Mouse (Mus musculus): ENCODE data around the gene Calm1. TPM values are rescaled to one million over a fixed set of nuclear protein-coding genes. Genes with fewer than 3 reads are reported as not detected.
"Not testable (repeated sequence)": the region's sequence is repeated elsewhere in the genome, so short reads cannot be mapped to it uniquely, and the experiment has no call there.

Gene Calm1
- total RNA-seq, 2 experiments from 2014 or later: 484 to 513 TPM

DNA sequence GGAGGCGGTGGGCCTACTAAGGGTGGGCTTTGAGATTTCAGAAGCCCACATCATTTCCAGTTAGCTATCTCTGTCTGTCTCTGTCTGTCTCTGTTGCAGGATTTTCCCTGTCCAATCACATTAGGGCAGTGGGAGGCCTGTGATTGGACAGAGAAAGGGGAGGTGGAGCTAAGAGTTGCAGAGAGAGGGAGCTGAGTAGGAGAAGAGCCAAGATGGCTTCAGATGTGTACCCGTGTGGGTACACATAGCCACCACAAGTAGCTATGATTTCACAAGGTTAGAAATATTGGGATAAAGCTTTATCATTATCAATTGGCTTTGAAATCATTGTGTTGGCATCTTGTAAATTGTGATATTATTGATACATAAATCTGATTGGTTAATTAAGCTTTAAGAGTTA, 17.9 kb downstream of the Calm1 start:
- intact Hi-C loops (cut with DNase I); DNase-seq: not testable (repeated sequence)

DNA sequence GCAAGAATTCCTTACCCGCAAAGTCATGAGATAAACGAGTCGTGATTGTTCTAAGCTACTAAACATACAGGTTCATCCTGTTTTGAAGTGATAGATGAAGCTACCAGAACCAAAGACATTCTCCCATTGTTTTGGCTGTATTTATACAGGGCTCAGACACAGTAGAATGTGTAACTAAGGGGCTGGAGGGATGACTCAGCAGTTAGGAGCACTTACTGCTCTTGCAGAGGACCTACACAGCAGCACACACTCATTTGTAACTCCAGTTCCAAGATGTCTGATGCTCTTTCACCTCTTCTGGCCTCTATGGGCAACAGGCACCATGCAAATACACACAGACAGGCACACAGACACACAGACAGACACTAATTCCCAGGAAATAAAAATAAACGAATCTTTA, 20.8 kb downstream of the Calm1 start:
- no peak for DNase-seq
- intact Hi-C loops (cut with DNase I): no loop called here

DNA sequence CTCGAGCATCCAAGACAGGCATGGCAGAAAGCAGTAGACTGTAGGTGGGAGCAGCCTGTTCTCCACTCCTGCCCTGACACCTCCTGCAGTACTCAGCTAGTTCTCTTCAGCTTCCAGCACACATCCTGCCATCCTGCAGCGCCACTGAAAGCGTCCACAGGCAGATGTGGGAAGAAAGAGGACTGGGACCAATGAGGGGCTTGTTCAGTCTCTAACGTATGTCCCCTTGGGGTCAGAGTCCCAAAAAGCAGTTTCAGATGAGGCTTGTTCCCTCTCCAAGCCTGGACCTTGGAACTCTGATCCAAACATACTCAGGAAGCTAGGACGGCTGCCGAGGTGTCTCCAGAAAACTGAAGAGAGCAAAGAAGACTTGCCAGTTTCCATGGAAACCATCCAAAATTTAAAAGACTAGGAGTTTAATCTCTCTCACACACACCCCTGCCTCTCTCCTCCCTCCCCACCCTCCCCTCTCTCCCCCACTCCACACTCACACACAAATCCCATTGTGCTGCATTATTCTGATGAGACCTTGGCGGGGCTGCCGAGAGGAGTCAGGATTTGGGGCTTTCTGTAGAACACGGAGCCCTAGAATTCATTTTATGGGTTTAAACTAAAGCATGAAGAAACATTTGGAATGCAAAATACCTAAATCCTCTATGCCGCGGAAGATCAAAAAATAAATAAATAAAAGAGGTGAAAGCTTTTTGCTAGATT, 22.5 kb downstream of the Calm1 start:
- intact Hi-C loops (cut with DNase I): no loop called here
- DNase-seq: no peak

DNA sequence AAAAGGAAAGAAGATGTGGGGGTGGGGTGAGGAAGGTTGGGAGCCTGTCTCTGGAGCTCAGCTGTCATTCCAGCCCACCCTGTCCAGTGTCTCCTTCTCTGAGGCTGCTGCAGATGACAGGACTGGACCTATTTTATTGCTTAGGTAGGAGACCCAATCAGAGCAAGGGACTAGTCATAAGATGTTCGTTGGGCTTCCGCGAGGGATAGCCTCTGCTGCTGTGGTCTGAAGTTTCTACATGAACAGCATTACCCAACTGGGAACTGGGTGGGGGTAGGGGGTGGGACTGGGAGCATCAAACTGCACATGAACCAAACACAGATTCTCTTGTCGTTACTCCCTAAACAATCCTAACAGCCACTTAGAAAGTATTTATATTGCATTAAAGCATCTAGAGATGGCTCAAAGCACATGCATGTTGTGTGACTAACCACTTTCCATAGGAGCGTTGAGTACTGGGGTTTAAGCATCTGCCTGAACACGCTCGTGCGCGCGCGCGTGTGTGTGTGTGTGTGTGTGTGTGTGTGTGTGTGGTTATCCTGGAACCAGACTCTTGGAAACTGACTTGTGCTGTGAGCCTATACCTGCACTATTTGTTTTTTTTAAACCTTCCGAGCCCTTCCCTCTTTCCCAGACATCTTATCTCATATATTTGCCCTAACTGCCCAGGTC, 23.2 kb downstream of the Calm1 start:
- no peak for DNase-seq
- intact Hi-C loops (cut with DNase I): no loop called here

DNA sequence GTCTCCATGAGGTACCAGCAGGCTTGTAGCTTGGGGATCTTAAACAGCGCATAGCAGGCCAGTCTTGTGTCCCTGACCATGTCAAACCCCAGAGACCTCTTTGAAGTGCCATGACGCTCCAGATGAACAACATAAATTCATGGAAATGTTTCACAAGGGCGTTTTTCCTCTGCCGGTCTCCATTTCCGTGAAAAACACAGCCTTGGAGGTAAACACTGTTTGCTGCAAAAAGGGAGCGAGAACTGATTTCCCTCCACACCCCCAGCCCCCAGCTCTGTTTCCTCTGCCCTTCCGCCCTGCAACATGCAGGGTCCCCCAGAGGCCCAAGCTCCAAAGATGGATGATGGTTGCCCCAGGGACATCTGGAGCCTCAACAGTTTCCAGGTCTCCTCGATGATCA, 24.3 kb downstream of the Calm1 start:
- intact Hi-C loops (cut with DNase I): no loop called here
- no peak for DNase-seq

DNA sequence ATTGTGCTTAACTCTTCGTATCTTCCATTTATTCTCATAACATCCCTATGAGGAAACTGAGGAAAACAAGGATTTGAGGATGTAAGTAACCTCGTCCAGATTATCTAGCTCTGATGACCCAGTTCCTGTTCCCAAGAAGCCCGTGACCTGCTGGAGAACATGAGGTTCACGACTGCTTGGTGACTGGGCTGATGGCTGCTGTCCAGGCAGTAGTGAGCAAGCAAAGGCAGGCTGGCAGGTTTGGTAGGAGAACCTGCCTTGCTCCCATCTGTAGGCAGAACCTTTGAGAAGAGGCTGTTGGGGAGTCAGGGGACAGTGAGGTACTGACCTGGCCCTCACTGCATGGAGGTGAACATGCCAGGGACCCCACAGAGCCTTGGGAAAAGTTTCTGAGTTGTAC, 26.0 kb downstream of the Calm1 start:
- intact Hi-C loops (cut with DNase I): no loop called here
- DNase-seq: no peak

DNA sequence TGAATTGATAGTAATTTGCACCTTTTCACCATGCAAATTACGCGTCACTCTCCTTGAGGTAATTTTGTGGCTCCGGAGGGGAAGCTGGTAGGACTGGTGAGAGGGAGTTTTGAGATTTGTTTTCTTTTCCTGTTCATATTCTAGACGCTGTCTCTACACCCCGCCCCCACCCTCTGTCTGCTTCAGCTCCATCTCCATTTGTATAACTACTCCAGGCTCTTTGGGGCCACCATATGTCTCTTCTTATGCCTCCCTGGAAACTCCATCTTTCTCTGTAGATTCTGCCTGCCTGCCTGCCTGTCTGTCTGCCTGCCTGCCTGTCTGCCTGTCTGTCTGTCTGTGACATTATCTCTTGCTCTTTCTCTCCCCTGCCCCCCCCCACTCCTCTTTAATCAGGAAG, 26.8 kb downstream of the Calm1 start:
- DNase-seq: no peak
- intact Hi-C loops (cut with DNase I): no loop called here

DNA sequence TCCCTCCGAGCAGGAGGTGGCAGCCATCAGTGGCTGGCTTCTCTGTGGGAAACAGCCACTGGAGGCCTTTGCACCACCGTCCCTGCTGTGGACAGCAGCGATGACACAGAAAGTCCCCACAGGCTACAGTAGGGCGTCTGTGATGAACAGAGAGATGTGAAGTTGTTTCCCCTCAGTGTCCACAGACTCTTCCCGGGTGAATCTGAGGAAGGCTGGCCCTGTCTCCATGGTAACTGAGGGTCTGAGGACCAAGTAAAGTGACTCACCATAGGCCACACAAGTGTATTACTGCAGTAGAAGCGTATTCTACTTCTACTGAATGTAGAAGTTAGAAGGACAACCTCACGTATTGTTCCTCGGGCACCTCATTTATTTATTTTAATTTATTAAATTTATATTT, 27.4 kb downstream of the Calm1 start:
- intact Hi-C loops (cut with DNase I): no loop called here
- no peak for DNase-seq

DNA sequence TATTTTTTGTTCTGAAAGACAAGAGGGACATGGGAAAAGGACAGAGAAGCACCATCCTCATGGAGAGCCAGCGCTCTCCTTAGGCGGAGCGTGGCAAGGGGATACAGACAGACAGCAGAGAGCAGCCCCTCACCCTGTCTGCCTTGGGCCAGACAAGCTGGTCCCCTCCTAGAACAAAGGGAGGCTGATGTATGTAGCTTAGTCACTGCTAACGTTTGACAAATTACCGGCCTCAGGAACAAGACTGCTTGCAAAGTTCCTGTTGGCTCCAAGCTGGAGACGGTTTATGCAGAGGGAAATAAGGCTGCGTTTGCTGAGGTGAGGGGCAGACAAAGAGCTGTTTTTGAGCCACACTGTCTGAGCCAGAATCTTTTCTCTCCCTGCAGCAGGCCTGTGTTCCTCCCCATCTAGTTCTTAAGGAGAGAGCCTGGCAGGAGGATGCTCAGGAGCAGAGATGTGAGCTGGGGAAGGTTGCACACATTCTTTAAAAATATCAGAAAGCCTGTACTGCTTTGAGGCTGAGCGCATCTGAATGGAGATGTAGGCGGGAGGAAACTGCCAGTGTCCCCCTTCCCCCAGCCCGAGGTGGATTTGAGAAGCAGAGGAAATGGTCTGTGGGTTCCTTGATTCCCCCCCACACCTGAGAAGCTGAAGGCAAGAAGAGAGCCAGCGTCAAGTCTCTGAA, 28.9 kb downstream of the Calm1 start:
- no peak for DNase-seq
- intact Hi-C loops (cut with DNase I): no loop called here

DNA sequence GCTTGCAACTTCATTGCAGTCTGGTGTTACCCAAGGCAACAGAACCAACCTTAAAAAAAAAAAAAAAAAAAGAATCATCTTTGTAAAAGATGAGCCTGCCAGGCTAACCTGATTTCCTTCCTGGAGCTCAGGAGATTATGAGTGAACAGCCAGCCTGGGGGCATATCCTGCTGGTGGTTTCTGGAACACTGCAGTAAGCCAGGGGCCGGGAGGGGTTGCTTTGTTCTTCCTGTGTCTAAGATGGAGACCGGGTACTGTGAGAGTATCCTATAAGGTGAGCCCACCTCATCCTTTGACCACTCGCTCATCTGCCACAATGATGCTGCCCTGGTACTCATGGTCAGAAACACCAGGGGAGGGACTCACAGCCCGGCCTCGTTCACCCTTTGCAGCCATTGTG, 35.0 kb downstream of the Calm1 start:
- DNase-seq: no peak
- intact Hi-C loops (cut with DNase I): no loop called here

DNA sequence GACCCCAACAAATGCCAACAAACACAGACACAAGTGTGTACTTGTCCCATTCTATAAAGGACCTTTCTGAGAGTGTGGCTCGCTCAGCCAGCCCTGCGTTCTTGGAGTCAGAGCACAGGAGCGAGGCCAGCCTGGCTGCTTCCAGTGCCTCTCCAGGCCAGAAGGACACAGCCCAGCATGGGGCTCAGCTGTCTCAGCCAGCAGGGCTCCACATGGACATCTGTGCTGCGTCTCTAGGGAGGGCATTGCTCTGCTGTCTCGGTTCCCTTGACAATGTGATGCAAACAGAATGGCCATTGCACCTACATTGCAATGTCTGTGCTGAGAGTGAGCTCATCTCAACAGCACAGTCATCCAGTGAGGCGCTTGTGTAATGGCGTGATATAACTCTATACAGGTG, 35.7 kb downstream of the Calm1 start:
- no peak for DNase-seq

DNA sequence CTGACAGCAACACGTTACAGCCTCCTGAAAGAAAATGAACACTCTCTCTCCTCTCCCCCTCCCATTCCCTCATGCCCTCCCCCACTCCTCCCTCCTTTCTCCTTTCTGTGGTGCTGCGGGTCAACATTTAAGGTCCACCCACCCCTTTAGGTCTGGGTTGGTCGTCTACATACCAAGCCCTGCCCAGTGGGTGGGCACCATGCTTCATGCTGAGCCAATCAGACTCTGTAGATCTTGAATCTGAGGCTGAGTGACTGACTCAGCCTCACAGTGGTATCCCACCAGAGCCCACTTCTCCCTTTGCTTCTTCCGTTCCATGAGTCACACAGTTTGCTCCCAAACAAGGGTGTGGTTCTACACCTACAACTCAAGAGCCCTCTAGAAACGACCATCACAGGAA, 36.2 kb downstream of the Calm1 start:
- DNase-seq: no peak
- intact Hi-C loops (cut with DNase I): no loop called here

More for the DNA sequence above, 35.7 kb downstream of the Calm1 start:
- intact Hi-C loops (cut with DNase I): no loop called here

DNA sequence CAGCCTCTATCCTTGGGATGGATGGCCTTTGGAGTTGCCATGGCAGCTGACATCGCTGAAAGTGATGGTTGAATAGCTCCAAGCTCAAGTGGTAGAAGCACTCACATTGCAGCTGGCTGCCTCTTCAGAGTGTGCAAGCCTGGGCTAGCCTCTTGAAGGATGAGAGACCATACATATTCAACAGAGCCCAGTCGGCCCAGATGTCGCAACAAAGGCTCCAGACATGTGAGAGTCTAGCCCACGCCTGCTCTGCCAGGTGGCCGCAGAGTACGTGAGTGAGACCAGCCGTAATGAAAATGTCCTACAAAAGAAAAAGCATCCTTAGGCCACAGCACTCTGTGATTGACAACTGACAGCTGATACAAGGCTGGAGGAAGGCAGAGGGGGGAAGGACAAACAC, 40.2 kb downstream of the Calm1 start:
- no peak for DNase-seq
- intact Hi-C loops (cut with DNase I): no loop called here

DNA sequence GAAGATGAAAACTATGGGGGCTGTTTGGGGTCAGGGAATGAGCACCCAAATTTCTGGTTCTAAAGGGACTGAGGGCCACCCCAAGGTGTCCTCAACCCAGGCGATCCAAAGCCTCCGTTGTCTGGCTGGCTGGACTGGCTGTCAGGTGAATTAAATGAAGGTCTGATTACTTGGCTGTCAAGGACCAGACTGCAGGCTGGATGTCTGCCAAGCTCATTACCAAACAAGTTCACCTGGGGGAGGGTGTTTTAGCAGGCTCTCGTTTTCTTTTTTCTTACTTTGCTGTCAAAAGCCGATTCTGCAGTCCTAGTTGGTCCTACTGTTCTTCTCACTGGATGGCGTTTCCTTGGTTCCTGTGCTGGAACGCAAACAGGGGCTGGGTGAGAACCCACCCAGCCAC, 40.6 kb downstream of the Calm1 start:
- intact Hi-C loops (cut with DNase I): no loop called here
- DNase-seq: no peak

DNA sequence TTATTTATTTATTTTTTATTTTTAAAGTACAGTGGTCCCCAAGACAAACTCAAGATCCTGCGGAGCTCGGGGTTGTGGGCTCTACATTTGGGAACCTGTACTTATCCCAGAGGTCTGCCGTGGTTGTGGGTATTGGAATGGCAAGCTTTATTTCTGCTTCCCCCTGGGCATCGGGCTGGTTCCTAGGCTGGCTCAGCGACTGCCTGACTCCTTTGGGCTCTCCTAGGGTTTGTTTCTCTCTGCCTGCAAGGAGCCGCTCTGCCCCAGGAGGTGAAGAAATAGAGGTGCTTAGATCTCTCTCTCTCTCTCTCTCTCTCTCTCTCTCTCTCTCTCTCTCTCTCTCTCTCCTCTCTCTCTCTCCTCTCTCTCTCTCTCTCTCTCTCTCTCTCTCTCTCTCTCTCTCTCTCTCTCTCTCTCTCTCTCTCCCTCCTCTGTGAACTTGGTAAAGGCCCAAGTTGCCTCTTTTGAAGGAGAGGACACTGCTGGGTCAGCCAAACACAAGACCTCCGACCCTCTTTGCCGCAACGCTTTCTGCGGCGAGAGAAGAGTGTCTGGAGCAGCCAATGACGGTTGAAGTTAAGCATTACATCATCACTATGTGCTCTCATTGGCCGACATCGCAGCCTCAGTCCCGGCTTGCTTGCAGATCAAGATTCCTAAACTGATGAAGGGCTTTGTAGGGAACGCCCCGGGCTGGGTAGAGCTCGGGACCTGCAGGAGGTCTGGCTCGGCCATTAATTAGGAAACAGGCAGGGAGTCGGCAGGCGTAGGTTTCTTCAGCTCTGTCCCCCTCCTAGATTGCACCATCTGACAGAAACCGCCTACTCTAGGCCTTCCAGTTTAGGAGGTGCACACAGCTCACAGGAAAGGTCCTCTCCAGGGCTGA, 42.9 kb downstream of the Calm1 start:
- intact Hi-C loops (cut with DNase I): no loop called here
- DNase-seq: peak; percentile 18

DNA sequence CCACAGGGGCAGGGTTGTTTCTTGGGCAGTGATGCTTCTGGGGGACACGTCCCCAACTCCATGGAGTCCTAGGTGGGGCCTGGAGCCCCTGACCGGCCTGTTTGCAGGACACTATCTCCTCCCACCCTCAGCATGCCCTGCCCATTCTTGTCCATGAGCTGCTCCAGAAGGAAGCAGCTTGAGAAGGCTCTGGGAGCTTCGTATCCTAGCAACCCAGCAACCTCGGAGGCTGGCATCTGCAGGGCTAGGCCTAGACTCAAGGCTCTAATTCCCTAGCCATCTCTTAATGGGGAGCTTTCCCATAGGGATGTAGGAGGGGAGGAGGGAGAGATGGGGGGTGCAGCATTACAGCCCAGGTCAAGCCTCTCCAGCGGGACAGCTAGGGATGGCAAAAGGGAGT, 45.3 kb downstream of the Calm1 start:
- no peak for DNase-seq
- intact Hi-C loops (cut with DNase I): no loop called here

DNA sequence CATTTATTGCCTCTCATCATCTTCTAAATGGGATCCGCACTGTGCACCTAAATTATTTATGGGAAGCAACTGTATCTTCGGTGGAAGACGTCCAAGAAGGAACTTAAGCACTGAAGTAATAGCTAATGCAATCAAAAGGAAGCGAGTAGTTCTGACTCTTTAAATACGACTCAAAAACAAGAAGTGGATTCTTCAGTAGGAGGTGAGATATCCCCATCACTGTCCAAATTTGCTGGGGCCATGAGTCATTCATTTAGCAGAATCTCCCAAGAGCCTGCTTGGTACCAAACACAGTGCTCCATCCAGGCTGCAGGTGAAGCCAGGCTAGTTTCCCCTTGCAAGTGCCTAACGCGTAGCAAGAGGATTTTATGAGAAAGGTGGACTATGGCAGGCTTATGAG, 49.9 kb downstream of the Calm1 start:
- no peak for DNase-seq
- intact Hi-C loops (cut with DNase I): no loop called here

DNA sequence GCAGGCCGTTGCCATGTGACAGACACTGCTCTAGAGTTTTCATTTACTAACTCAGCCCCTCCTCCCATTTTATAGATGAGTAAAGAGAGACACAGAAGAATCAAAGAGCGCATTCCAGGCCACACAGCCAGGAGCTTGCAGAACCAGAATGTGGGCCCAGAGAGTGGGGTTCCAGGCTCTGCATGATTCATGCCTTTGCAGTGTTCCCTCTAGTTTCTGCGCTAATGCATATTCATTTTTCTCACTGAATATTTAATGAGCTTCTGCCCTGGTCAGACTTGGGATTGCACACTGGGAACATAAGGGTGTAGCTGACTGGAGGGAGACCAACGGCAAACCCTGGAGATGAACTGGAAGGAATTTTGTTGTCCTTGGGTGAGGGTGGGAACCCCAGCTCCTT, 55.2 kb downstream of the Calm1 start:
- intact Hi-C loops (cut with DNase I): no loop called here
- no peak for DNase-seq

DNA sequence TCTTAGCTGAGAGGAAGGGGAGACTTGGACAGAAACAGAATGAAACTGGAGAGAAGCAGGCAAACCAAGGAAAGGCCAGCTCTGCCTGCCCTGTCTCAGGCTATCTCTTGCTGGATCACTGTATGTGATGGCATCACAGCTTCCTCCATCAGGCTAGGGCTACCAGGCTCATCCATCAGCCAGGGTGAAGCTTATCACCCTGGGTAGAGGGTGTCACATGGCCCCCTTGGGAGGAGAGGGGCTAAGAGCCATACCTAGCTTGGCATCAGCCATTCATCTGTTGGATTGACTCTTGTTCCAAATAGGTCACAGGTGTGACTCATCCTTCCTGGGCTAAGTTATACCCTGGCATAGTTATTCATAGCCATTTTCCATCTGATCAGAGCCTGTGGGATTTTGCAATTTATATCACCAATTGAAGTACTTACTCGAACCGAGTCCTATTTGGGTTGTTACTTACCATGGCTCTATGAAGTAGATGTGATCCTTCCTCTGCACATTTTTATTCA, 56.3 kb downstream of the Calm1 start:
- intact Hi-C loops (cut with DNase I): no loop called here
- DNase-seq: no peak

DNA sequence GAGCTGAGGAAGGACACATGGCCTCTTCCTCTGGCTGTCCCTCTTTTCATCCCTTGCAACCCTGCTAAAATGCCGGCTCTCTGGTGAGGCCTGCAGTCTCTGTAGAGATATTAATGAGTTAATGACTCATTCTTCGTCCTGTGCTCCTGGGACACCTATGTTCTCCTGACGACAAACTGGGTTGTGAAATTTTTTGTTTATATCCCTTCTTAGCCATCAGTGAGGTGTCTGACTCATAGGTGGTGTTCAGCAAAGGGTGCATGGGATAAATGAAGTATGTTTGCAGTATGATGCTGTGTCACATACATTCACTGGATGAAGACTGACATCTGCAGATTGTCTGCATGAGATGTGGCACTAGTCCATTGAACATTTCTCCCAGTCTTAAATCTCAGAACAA, 58.5 kb downstream of the Calm1 start:
- DNase-seq: no peak
- intact Hi-C loops (cut with DNase I): no loop called here

All from gastrocnemius, postnatal 36 days (tissue).